16 mouse cellular contexts compared by ENCODE assay signal in the genomic region with DNA sequence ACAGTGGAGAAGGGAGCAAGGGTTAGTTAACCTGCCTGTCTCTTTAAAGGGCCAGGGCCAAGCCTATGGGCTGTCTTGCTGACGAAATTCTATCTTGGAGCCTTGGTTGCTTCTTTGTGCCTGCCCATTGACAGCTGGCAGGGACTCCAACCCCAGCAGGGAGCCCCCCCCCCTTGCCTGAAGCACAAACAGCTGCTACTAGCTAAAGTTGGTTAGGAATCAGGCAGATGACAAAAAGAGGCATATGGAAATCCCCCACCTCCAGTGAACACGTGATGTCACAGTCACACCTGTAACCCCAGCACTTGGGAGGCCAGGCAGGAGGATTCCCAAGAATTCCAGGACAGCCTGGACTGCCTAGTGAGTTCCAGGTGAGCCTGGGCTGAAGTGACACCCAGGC. TPM values are rescaled to one million over a fixed set of nuclear protein-coding genes. Genes with fewer than 3 reads are reported as not detected.
A peak's percentile ranks its signal among the peaks of the same experiment; 100 is the strongest.
DNase-seq lines count a peak whose midpoint lies in the region; ATAC-seq and TF ChIP-seq lines count a peak whose summit lies in the region.
"Had no signal": no experiment of that assay in that cellular context is flagged by ENCODE, and none has a peak within 500 bp of the region (broad histone marks: within the 10 kb centered on the region; RNA-seq: fewer than 3 reads in every experiment).

No protein-coding gene starts in this region.

- H3K27ac ChIP-seq in heart, embryonic 12.5 days (ENCODE audit: poor library complexity, severe bottlenecking) = peak overlapping the region; percentile 100; the same call in 1 of the 2 replicates
- no peak overlapping the region for H3K27ac ChIP-seq in limb, embryonic 13.5 days
- no peak overlapping the region for H3K27ac ChIP-seq in limb, embryonic 10.5 days
- H3K27ac ChIP-seq: stomach, postnatal 0 days had no signal

- 0 out of 2 replicates have a peak overlapping the region, but pooled peaks have one; percentile 11 for H3K4me2 ChIP-seq in heart, embryonic 12.5 days
- H3K4me2 ChIP-seq in limb, embryonic 13.5 days (replicated peaks) = no peak overlapping the region

- H3K4me3 ChIP-seq in heart, embryonic 12.5 days = no peak overlapping the region
- H3K4me3 ChIP-seq in limb, embryonic 13.5 days = no peak overlapping the region
- H3K4me3 ChIP-seq in limb, embryonic 10.5 days = no peak overlapping the region

- H3K9me3 ChIP-seq in heart, embryonic 12.5 days (replicated peaks) = no peaks in the 10 kb centered on the region
- H3K9me3 ChIP-seq in limb, embryonic 13.5 days = no peaks in the 10 kb centered on the region
- H3K9me3 ChIP-seq in limb, embryonic 10.5 days (replicated peaks) = no peaks in the 10 kb centered on the region

- 39% methylated on average over 2 of the region's 2 CpGs for WGBS in heart, embryonic 12.5 days
- WGBS in limb, embryonic 13.5 days = 33% methylated on average over 2 of the region's 2 CpGs
- WGBS in limb, embryonic 10.5 days = 38% methylated on average over 2 of the region's 2 CpGs

- TF ChIP-seq POLR2A in brain, embryonic 14.5 days (IDR thresholded peaks at IDR 0.05; ENCODE audit: borderline replicate concordance, extremely low read depth, insufficient read depth, insufficient read length, poor library complexity, severe bottlenecking) = no peak

- H3K36me3 ChIP-seq in heart, embryonic 12.5 days = peaks cover 5% of the 10 kb centered on the region
- H3K36me3 ChIP-seq in limb, embryonic 13.5 days = no peaks in the 10 kb centered on the region
- H3K36me3 ChIP-seq in limb, embryonic 10.5 days = peaks cover 3% of the 10 kb centered on the region; the same call in 1 of the 2 replicates

- ATAC-seq in heart, embryonic 12.5 days (ENCODE audit: insufficient number of reproducible peaks, low FRiP score) = no peak
- 0 out of 2 replicates have a peak, but pooled peaks have one; percentile 59 for ATAC-seq in limb, embryonic 13.5 days (ENCODE audit: low FRiP score, low read depth)
- ATAC-seq in monocyte, adult 5-6 weeks (replicated peaks; ENCODE audit: insufficient number of reproducible peaks, low FRiP score, low TSS enrichment, poor library complexity, severe bottlenecking) = no peak
- ATAC-seq: forebrain, embryonic 16.5 days had no signal

- intact Hi-C loops in heart, postnatal 25 days (cut with DNase I) = loop anchor here (10.0 kb wide), 1 partner anchor 466 kb away; no protein-coding TSS in a partner anchor

- no peak for TF ChIP-seq CTCF in brain, embryonic 14.5 days (IDR thresholded peaks at IDR 0.05; ENCODE audit: borderline replicate concordance, extremely low read depth, insufficient read depth, insufficient read length)

- DNase-seq in heart, postnatal 25 days (ENCODE audit: low spot score) = no peak
- DNase-seq in limb, embryonic 10.5 days (ENCODE audit: low spot score) = no peak
- DNase-seq in brain, embryonic 14.5 days (ENCODE audit: low read depth) = peak; percentile 45
- peak; percentile 59 for DNase-seq in retina, postnatal 1 day
- DNase-seq: adrenal gland, postnatal 25 days; kidney, adult 9 months; lung, adult 2 months; thymus, postnatal 36 days had no signal

- H3K4me1 ChIP-seq in heart, embryonic 12.5 days (replicated peaks) = peaks cover 37% of the 10 kb centered on the region
- H3K4me1 ChIP-seq in limb, embryonic 13.5 days = peaks cover 8% of the 10 kb centered on the region; the same call in 1 of the 2 replicates
- peaks cover 16% of the 10 kb centered on the region for H3K4me1 ChIP-seq in limb, embryonic 10.5 days

- H3K9ac ChIP-seq in heart, embryonic 12.5 days = 0 out of 2 replicates have a peak overlapping the region, but pooled peaks have one; percentile 36
- no peak overlapping the region for H3K9ac ChIP-seq in limb, embryonic 13.5 days

- no peaks in the 10 kb centered on the region for H3K27me3 ChIP-seq in heart, embryonic 12.5 days (replicated peaks)
- H3K27me3 ChIP-seq in limb, embryonic 13.5 days = no peaks in the 10 kb centered on the region
- no peaks in the 10 kb centered on the region for H3K27me3 ChIP-seq in limb, embryonic 10.5 days (ENCODE audit: low read depth, poor library complexity, severe bottlenecking)

RNA-seq across cellular contexts. Expression of a gene that starts 1.7 kb away (rescaled TPM):
- polyA plus RNA-seq in heart, embryonic 12.5 days (2016; fragmentation: Nextera tagmentation; extraction: Ambion mirVana) = 308 and 330 TPM in 2 replicates
- total RNA-seq in heart, postnatal 25 days (2021) = 100 to 1,000 TPM; 481 to 520 TPM
- 3.3 and 3.5 TPM in 2 replicates for polyA plus RNA-seq in limb, embryonic 13.5 days (2015; fragmentation: Nextera tagmentation; extraction: Ambion mirVana)
- polyA plus RNA-seq in limb, embryonic 10.5 days (2016; fragmentation: Nextera tagmentation; extraction: Ambion mirVana) = 1.3 and 3.1 TPM in 2 replicates
- polyA plus RNA-seq in brain, embryonic 14.5 days (2012; rRNA removed) = 0.81 and 0.85 TPM in 2 replicates
- total RNA-seq in monocyte, adult 5-6 weeks (2017) = not detected in 3 replicates

RNA-seq across cellular contexts. Expression of a gene that starts 13.5 kb away (rescaled TPM):
- polyA plus RNA-seq in heart, embryonic 12.5 days (2016; fragmentation: Nextera tagmentation; extraction: Ambion mirVana) = 2.5 and 3.8 TPM in 2 replicates
- not detected for total RNA-seq in heart, postnatal 25 days (2021)
- polyA plus RNA-seq in limb, embryonic 13.5 days (2015; fragmentation: Nextera tagmentation; extraction: Ambion mirVana) = not detected in 2 replicates
- polyA plus RNA-seq in limb, embryonic 10.5 days (2016; fragmentation: Nextera tagmentation; extraction: Ambion mirVana) = not detected in 2 replicates
- polyA plus RNA-seq in brain, embryonic 14.5 days (2012; rRNA removed) = not detected in 2 replicates
- not detected in 3 replicates for total RNA-seq in monocyte, adult 5-6 weeks (2017)
- total RNA-seq: adrenal gland, postnatal 25 days; left cerebral cortex, postnatal 36 days had no signal
- polyA plus RNA-seq: forebrain, embryonic 16.5 days; gonadal fat pad, adult 2 months; lung, adult 2 months; small intestine, adult 2 months; stomach, postnatal 0 days had no signal

RNA-seq across cellular contexts. Expression of a gene that starts 13.5 kb away (rescaled TPM):
- polyA plus RNA-seq in heart, embryonic 12.5 days (2016; fragmentation: Nextera tagmentation; extraction: Ambion mirVana) = 301 and 307 TPM in 2 replicates
- total RNA-seq in heart, postnatal 25 days (2021) = 100 to 1,000 TPM; 261 to 277 TPM
- 98.8 and 106 TPM in 2 replicates for polyA plus RNA-seq in limb, embryonic 13.5 days (2015; fragmentation: Nextera tagmentation; extraction: Ambion mirVana)
- polyA plus RNA-seq in limb, embryonic 10.5 days (2016; fragmentation: Nextera tagmentation; extraction: Ambion mirVana) = 119 and 132 TPM in 2 replicates
- polyA plus RNA-seq in brain, embryonic 14.5 days (2012; rRNA removed) = 62.9 and 69.0 TPM in 2 replicates
- 312 to 519 TPM (median 389 TPM) in 3 replicates for total RNA-seq in monocyte, adult 5-6 weeks (2017)

RNA-seq across cellular contexts. Expression of a gene that starts 18.4 kb away (rescaled TPM):
- 0.09 TPM in 1 of 2 replicates, not detected in the other for polyA plus RNA-seq in heart, embryonic 12.5 days (2016; fragmentation: Nextera tagmentation; extraction: Ambion mirVana)
- total RNA-seq in heart, postnatal 25 days (2021) = not detected
- polyA plus RNA-seq in limb, embryonic 13.5 days (2015; fragmentation: Nextera tagmentation; extraction: Ambion mirVana) = 0.08 and 0.10 TPM in 2 replicates
- polyA plus RNA-seq in limb, embryonic 10.5 days (2016; fragmentation: Nextera tagmentation; extraction: Ambion mirVana) = 0.10 TPM in 1 of 2 replicates, not detected in the other
- polyA plus RNA-seq in brain, embryonic 14.5 days (2012; rRNA removed) = 0.49 and 1.4 TPM in 2 replicates
- total RNA-seq in monocyte, adult 5-6 weeks (2017) = 0.21 TPM in 1 of 3 replicates, not detected in the others

Comparison
In these comparisons a context has a peak if more than half of its experiments do, and no peak if none do; other contexts are left out.
1. DNase-seq: peak in brain, embryonic 14.5 days (single experiment) and retina, postnatal 1 day (single experiment); none in heart, postnatal 25 days (single experiment) and limb, embryonic 10.5 days (single experiment).
2. RNA of a gene that starts 1.7 kb away (polyA plus RNA-seq): 308 to 330 TPM in heart, embryonic 12.5 days; 3.3 to 3.5 TPM in limb, embryonic 13.5 days, 1.3 to 3.1 TPM in limb, embryonic 10.5 days and 0.81 to 0.85 TPM in brain, embryonic 14.5 days; every median in the first group is over 10 times any median in the second.